Mouse (Mus musculus): ENCODE results near the gene Cldn20.

DNA sequence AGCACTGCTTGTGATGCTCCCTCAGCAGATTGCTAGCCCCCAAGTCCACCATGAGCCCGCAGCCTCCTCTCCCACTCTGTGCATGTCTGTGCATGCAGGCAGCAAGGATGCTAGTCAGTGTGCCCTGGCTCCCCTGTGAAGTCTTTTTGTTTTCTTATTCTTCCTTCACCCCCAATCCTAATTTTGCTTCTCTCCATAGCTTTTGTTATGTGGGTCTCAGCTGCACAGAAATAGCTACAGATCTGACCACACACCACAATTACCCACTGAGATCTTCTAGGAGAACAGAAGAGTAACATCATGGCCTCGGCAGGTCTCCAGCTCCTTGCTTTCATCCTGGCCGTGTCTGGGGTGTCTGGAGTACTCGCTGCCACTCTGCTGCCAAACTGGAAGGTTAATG, at the start of gene Cldn20:
- TF ChIP-seq POLR2A (IDR thresholded peaks at IDR 0.05; ENCODE audit: extremely low read depth, insufficient read depth, low read length) (no peak), CTCF (IDR thresholded peaks at IDR 0.05; ENCODE audit: extremely low read depth, insufficient read depth, low read length) (no peak)
